Mouse (Mus musculus) G1E-ER4 (cell line): Measurements from ENCODE around the gene Tph1. TPM values are rescaled to one million over a fixed set of nuclear protein-coding genes. Genes with fewer than 3 reads are reported as not detected.

Source experiments
- GATA1 ChIP-seq: IDR thresholded peaks from one replicate; pipeline ENCODE4 v1.8.0; 2012; ENCODE audit warnings: low read length, inconsistent platforms
- polyA plus RNA-seq: library from polyadenylated mRNA; stranded (reverse); fragments of >175 nt; gene quantifications from 2 replicates; pipeline ENCODE4 v1.2.3, GENCODE M21; 2012

Tph1 gene
- polyA plus RNA-seq, 1 experiment: 0.60 TPM

- TF ChIP-seq GATA1: no peak
Measured at GRCm38 (mm10) chr7:46667256-46667655, 5.1 kb downstream of the Tph1 start.

GRCm38 (mm10) chr7:46665236-46665635, 7.1 kb downstream of the Tph1 start:
- no peak for TF ChIP-seq GATA1

- no peak for TF ChIP-seq GATA1
Measured at GRCm38 (mm10) chr7:46661591-46662090, 10.7 kb downstream of the Tph1 start.

- TF ChIP-seq GATA1: no peak
Measured at GRCm38 (mm10) chr7:46652279-46652678, 20.1 kb downstream of the Tph1 start.

GRCm38 (mm10) chr7:46648431-46649140, 23.8 kb downstream of the Tph1 start:
- no peak for TF ChIP-seq GATA1

- no peak for TF ChIP-seq GATA1
Measured at GRCm38 (mm10) chr7:46643172-46643571, 29.2 kb downstream of the Tph1 start.

GRCm38 (mm10) chr7:46640062-46640461, 32.3 kb downstream of the Tph1 start:
- no peak for TF ChIP-seq GATA1

GRCm38 (mm10) chr7:46639692-46640031, 32.7 kb downstream of the Tph1 start, which contains the start of gene Sergef:
Gene Sergef, minus strand, starts transcription at chr7:46639807.
- TF ChIP-seq GATA1: no peak

- no peak for TF ChIP-seq GATA1
Measured at GRCm38 (mm10) chr7:46638889-46639691, 33.2 kb downstream of the Tph1 start.

GRCm38 (mm10) chr7:46628375-46628975, 43.9 kb downstream of the Tph1 start:
- no peak for TF ChIP-seq GATA1

GRCm38 (mm10) chr7:46623979-46624378, 48.4 kb downstream of the Tph1 start:
- TF ChIP-seq GATA1: no peak

GRCm38 (mm10) chr7:46618416-46619110, 53.8 kb downstream of the Tph1 start:
- no peak for TF ChIP-seq GATA1

GRCm38 (mm10) chr7:46616429-46617005, 55.8 kb downstream of the Tph1 start:
- no peak for TF ChIP-seq GATA1

GRCm38 (mm10) chr7:46615256-46615977, 56.9 kb downstream of the Tph1 start:
- TF ChIP-seq GATA1: no peak

GRCm38 (mm10) chr7:46614263-46614662, 58.1 kb downstream of the Tph1 start:
- TF ChIP-seq GATA1: no peak
